Mouse (Mus musculus): ENCODE data around the gene Rtl4. TPM values are rescaled to one million over a fixed set of nuclear protein-coding genes. Genes with fewer than 3 reads are reported as not detected.

Rtl4 gene
- total RNA-seq (2014; fragmentation: Nextera tagmentation): not detected in 2 replicates
- total RNA-seq (2017): 0.17 TPM in 1 of 2 replicates, not detected in the other
- polyA plus RNA-seq (2012): not detected in 2 replicates

DNA sequence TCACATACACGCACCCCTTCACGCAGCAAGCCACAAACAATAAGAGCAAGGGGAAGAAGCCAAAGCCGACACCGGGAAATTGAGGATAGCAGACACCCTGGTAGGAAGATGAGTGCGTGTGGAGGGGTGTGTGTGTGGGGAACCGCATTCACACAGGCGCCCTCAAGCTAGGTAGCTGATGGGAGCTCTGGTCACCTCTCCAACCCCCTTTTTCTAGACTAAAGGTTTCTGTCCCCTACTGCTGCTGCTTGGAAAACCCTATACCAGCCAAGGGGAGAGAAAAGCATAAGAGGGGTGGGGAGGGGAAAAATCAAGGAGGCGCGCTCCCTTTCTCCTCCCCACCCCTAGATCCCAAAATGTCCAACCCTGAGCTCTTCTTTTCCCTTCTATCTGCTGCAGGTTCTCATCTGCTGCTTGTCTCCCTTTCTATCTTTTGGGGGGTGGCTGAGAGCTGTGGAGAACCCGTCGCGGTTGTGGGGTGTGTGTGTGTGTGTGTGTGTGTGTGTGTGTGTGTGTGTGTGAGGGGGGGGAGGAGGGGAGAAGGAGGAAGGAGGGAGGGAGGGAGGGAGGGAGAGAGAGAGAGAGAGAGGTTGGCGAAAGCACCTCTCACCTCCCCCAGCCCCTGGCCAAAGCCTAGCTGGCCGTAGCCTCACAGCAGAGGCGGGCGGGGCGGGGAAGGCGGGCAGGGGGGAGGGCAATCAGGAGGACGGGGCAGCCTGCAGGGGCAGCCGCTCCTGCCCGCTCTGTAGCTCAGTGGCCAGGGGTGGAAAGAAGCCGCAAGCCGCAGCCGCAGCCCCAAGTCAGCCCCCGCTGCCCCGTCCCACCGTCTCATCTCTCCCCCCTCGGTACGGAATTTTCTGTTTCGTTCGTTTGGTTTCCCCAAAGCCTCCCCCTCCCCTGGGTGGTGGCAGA is at the start of gene Rtl4:
Gene Rtl4 (plus strand): TSS at position 701 of the 912 bp plus-strand sequence.
- ATAC-seq (ENCODE audit: extremely low read depth, insufficient number of reproducible peaks, low FRiP score, poor library complexity, severe bottlenecking): no peak

DNA sequence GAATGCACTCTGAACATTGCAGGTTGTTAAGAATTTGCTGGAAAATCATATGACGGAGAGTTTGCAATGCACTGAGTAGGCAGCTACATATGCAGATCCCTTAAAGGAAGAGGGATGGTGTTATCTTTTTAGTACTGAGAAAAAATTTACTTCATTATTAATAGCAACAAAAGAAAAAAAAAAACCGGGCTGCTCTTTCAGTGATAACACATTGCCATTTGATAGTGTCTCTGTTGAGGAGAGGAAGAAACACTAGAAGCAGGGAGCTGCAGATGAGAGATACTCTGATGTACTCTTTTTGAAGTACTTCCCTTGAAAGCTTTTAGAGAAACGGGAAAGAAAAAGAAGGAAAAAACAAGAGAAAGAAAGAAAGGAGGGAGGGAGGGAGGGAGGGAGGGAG is 44.0 kb upstream of the Rtl4 start:
- no peaks in the 10 kb centered on the region for H3K27me3 ChIP-seq (ENCODE audit: insufficient read depth, low read length)
- DNase-seq (ENCODE audit: low spot score) (no peak), ATAC-seq (ENCODE audit: extremely low read depth, insufficient number of reproducible peaks, low FRiP score, poor library complexity, severe bottlenecking) (no peak)
- no peak for TF ChIP-seq TAL1 (conservative IDR thresholded peaks at IDR 0.05; ENCODE audit: low read depth, low read length)
- H3K4me1 ChIP-seq (ENCODE audit: insufficient read depth, low read depth, low read length): no peaks in the 10 kb centered on the region
- H3K9me3 ChIP-seq (replicated peaks): no peaks in the 10 kb centered on the region
- no peak overlapping the region for H3K4me3 ChIP-seq (ENCODE audit: low read depth, low read length)
- no peaks in the 10 kb centered on the region for H3K36me3 ChIP-seq (replicated peaks)

More for the DNA sequence above, at the start of gene Rtl4:
- Histone ChIP-seq H3K4me3 (ENCODE audit: low read depth, low read length) (no peak within 1 kb of the TSS), H3K36me3 (replicated peaks) (no peaks in the 10 kb centered on the region), H3K27me3 (ENCODE audit: insufficient read depth, low read length) (no peaks in the 10 kb centered on the region), H3K9me3 (replicated peaks) (no peaks in the 10 kb centered on the region), H3K4me1 (ENCODE audit: insufficient read depth, low read depth, low read length) (no peaks in the 10 kb centered on the region)
- TF ChIP-seq GATA1 (IDR thresholded peaks at IDR 0.05; ENCODE audit: borderline replicate concordance, low read length): no peak
- no peak for TF ChIP-seq POLR2AphosphoS5 (IDR thresholded peaks at IDR 0.05; ENCODE audit: insufficient replicate concordance, low read depth, low read length)
- TF ChIP-seq TAL1 (conservative IDR thresholded peaks at IDR 0.05; ENCODE audit: low read depth, low read length): no peak
- no peak for TF ChIP-seq CTCF (IDR thresholded peaks at IDR 0.05; ENCODE audit: low read depth, low read length)
- TF ChIP-seq GATA2 (IDR thresholded peaks at IDR 0.05; ENCODE audit: borderline replicate concordance, low read depth, low read length): no peak
- no peak for DNase-seq (ENCODE audit: low spot score)

DNA sequence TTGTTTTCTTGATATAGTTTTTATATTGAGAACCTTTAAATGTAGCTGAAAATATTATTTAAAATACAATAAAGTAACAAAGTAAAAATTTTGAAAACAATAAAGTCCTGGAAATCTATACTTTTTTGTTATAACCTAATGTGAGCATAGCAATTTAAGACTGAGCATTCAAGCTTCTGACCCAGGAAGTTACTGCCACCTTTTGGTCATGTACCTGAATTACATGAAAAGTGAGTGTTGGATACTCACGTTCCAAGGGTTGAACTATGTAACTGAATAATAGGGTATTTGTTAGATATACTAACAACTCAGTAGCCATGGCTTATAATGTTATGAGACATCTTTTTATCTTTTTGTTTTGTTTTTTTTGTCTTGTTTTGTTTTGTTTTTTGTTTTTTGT is 43.3 kb upstream of the Rtl4 start:
- ATAC-seq (ENCODE audit: extremely low read depth, insufficient number of reproducible peaks, low FRiP score, poor library complexity, severe bottlenecking) (no peak), DNase-seq (ENCODE audit: low spot score) (no peak)
- Histone ChIP-seq H3K36me3 (replicated peaks) (no peaks in the 10 kb centered on the region), H3K9me3 (replicated peaks) (no peaks in the 10 kb centered on the region), H3K4me3 (ENCODE audit: low read depth, low read length) (no peak overlapping the region), H3K4me1 (ENCODE audit: insufficient read depth, low read depth, low read length) (no peaks in the 10 kb centered on the region), H3K27me3 (ENCODE audit: insufficient read depth, low read length) (no peaks in the 10 kb centered on the region)
- TF ChIP-seq CTCF (IDR thresholded peaks at IDR 0.05; ENCODE audit: low read depth, low read length): no peak

DNA sequence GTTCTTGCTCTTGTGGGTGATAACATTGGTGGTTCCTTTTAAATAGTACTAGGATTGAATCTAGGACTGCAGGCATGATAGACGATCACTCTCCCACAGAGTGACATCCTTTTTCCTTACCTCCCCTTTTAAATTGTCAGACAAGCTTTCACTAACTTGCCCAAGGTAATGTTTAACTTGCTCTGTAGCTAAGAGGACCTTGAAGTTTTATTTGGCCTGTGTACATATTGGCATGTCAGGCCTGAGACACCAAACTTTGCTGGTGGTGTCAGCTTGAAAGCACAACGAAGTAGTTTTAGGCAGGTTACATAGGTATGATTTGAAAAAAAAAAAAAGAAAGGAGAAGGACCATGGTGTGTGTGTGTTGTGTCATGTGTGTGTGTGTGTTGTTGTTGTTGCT is 36.5 kb upstream of the Rtl4 start:
- no peak overlapping the region for H3K4me3 ChIP-seq (ENCODE audit: low read depth, low read length)
- TF ChIP-seq POLR2AphosphoS5 (IDR thresholded peaks at IDR 0.05; ENCODE audit: insufficient replicate concordance, low read depth, low read length): no peak
- TF ChIP-seq GATA2 (IDR thresholded peaks at IDR 0.05; ENCODE audit: borderline replicate concordance, low read depth, low read length): no peak
- no peak for TF ChIP-seq GATA1 (IDR thresholded peaks at IDR 0.05; ENCODE audit: borderline replicate concordance, low read length)
- TF ChIP-seq TAL1 (conservative IDR thresholded peaks at IDR 0.05; ENCODE audit: low read depth, low read length): no peak
- TF ChIP-seq CTCF (IDR thresholded peaks at IDR 0.05; ENCODE audit: low read depth, low read length): no peak
- no peaks in the 10 kb centered on the region for H3K36me3 ChIP-seq (replicated peaks)
- H3K9me3 ChIP-seq (replicated peaks): no peaks in the 10 kb centered on the region
- no peak for ATAC-seq (ENCODE audit: extremely low read depth, insufficient number of reproducible peaks, low FRiP score, poor library complexity, severe bottlenecking)
- H3K4me1 ChIP-seq (ENCODE audit: insufficient read depth, low read depth, low read length): no peaks in the 10 kb centered on the region
- no peak for DNase-seq (ENCODE audit: low spot score)
- no peaks in the 10 kb centered on the region for H3K27me3 ChIP-seq (ENCODE audit: insufficient read depth, low read length)

- Histone ChIP-seq H3K36me3 (replicated peaks) (no peaks in the 10 kb centered on the region), H3K4me3 (ENCODE audit: low read depth, low read length) (no peak overlapping the region), H3K9me3 (replicated peaks) (no peaks in the 10 kb centered on the region), H3K4me1 (ENCODE audit: insufficient read depth, low read depth, low read length) (no peaks in the 10 kb centered on the region), H3K27me3 (ENCODE audit: insufficient read depth, low read length) (no peaks in the 10 kb centered on the region)
- no peak for DNase-seq (ENCODE audit: low spot score)
- TF ChIP-seq TAL1 (conservative IDR thresholded peaks at IDR 0.05; ENCODE audit: low read depth, low read length) (no peak), GATA1 (IDR thresholded peaks at IDR 0.05; ENCODE audit: borderline replicate concordance, low read length) (no peak), GATA2 (IDR thresholded peaks at IDR 0.05; ENCODE audit: borderline replicate concordance, low read depth, low read length) (no peak), CTCF (IDR thresholded peaks at IDR 0.05; ENCODE audit: low read depth, low read length) (no peak), POLR2AphosphoS5 (IDR thresholded peaks at IDR 0.05; ENCODE audit: insufficient replicate concordance, low read depth, low read length) (no peak)
- no peak for ATAC-seq (ENCODE audit: extremely low read depth, insufficient number of reproducible peaks, low FRiP score, poor library complexity, severe bottlenecking)
Measured at GRCm38 (mm10) chrX:144687742-144688141, 965 bp upstream of the Rtl4 start.

- Histone ChIP-seq H3K4me1 (ENCODE audit: insufficient read depth, low read depth, low read length) (no peaks in the 10 kb centered on the region), H3K4me3 (ENCODE audit: low read depth, low read length) (no peak within 1 kb of the TSS)
- no peak for ATAC-seq (ENCODE audit: extremely low read depth, insufficient number of reproducible peaks, low FRiP score, poor library complexity, severe bottlenecking)
Measured at GRCm38 (mm10) chrX:144688142-144688206, 733 bp upstream of the Rtl4 start, which contains the start of gene Trpc5. TSS of gene Trpc5 (minus strand) at chrX:144688180.

More at GRCm38 (mm10) chrX:144688142-144688206, 733 bp upstream of the Rtl4 start, which contains the start of gene Trpc5:
- Histone ChIP-seq H3K27me3 (ENCODE audit: insufficient read depth, low read length) (no peaks in the 10 kb centered on the region), H3K9me3 (replicated peaks) (no peaks in the 10 kb centered on the region), H3K36me3 (replicated peaks) (no peaks in the 10 kb centered on the region)
- no peak for DNase-seq (ENCODE audit: low spot score)
- TF ChIP-seq TAL1 (conservative IDR thresholded peaks at IDR 0.05; ENCODE audit: low read depth, low read length) (no peak), POLR2AphosphoS5 (IDR thresholded peaks at IDR 0.05; ENCODE audit: insufficient replicate concordance, low read depth, low read length) (no peak), CTCF (IDR thresholded peaks at IDR 0.05; ENCODE audit: low read depth, low read length) (no peak), GATA1 (IDR thresholded peaks at IDR 0.05; ENCODE audit: borderline replicate concordance, low read length) (no peak)
